Mouse (Mus musculus) adrenal gland, postnatal 0 days (tissue): ENCODE results near the gene Olfr495. TPM values are rescaled to one million over a fixed set of nuclear protein-coding genes. Genes with fewer than 3 reads are reported as not detected.

Experiments
- polyA plus RNA-seq: library from polyadenylated mRNA; unstranded; fragments of >200 nt; fragmentation: Nextera tagmentation; extraction: Ambion mirVana; gene quantifications from 2 replicates; pipeline ENCODE4 v1.2.1, GENCODE M21; 2015

The Olfr495 gene
- polyA plus RNA-seq: not detected in 2 replicates

DNA sequence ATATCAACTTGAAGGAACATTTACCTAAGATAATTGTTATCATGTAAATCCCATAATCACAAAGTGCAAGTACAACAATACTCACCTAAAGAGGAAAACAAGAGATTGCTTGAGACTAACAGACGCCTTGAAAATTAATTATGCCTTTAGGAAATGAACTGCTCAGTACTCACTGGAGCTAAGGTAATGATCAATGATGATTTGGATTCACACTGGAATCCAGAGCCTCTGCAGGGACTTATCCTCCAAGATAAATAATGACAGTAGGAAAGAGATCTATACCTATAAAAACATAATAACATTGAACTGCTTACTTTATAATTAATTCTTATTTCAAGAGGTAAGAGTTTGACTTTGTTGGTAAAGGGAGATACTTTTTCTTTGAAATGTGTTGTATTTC is at the start of gene Olfr495:
Gene Olfr495, plus strand, starts transcription at position 301 of the 400 bp plus-strand sequence.

DNA sequence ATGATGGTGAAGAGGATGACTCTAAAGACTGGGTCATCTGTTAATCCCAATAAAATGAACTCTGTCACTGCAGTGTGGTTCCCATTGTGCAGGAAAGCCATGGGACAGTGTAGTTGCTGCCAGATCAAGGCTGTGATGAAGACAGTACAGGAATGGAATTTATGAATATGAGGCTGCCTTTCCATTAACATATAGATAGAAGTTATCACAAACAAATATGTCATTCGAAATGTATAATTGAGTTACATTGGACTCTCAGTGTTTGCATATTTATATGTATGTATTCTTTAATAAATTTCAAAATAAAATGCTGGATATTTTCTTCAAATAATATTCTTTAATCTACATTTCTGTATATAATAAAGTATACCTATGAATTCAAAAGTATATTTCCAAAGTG is 46.1 kb upstream of the Olfr495 start, which contains the start of gene Olfr493:
Gene Olfr493, minus strand, starts transcription at position 101 of the 400 bp plus-strand sequence.

DNA sequence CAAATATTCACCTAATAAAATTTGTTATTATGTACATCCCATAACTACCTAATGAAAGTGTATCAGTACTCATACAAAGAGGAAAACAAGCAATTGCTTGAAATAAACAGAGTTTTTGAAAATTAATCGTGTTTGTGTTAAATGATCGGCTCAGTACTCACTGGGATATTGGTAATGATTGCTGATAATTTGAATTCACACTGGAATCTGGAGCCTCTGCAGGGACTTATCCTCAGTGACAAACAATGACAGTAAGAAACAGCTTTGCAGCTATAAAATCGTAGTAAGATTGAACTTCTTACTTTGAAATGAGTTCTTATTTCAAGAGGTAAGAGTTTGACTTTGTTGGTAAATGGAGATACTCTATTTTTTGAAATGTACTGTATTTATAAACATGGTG is 27.9 kb upstream of the Olfr495 start, which contains the start of gene Olfr494:
Gene Olfr494, plus strand, starts transcription at position 301 of the 400 bp plus-strand sequence.

GRCm38 (mm10) chr7:108420121-108420520 is 27.2 kb downstream of the Olfr495 start, which contains the start of gene Olfr497:
Olfr497 (plus strand) TSS chr7:108420421.

Other genes with a start within 250 kb of the Olfr495 start
- not detected in 2 replicates for gene Olfr485, start 233.3 kb upstream of the Olfr495 start, polyA plus RNA-seq
- gene Olfr486, start 220.4 kb upstream of the Olfr495 start, polyA plus RNA-seq: not detected in 2 replicates
- not detected in 2 replicates for gene Olfr487, start 178.5 kb upstream of the Olfr495 start, polyA plus RNA-seq
- gene Olfr488, start 134.8 kb upstream of the Olfr495 start, polyA plus RNA-seq: not detected in 2 replicates
- gene Olfr490, start 104.2 kb upstream of the Olfr495 start, polyA plus RNA-seq: not detected in 2 replicates
- gene Olfr491, start 79.7 kb upstream of the Olfr495 start, polyA plus RNA-seq: not detected in 2 replicates
- gene Olfr492, start 69.5 kb upstream of the Olfr495 start, polyA plus RNA-seq: not detected in 2 replicates
- gene Olfr493, start 46.2 kb upstream of the Olfr495 start, polyA plus RNA-seq: not detected in 2 replicates
- gene Olfr494, start 27.8 kb upstream of the Olfr495 start, polyA plus RNA-seq: not detected in 2 replicates
- gene Olfr497, start 27.3 kb downstream of the Olfr495 start, polyA plus RNA-seq: not detected in 2 replicates
- not detected in 2 replicates for gene Olfr498, start 72.2 kb downstream of the Olfr495 start, polyA plus RNA-seq
- not detected in 2 replicates for gene Olfr502, start 131.9 kb downstream of the Olfr495 start, polyA plus RNA-seq
- gene Olfr503, start 151.4 kb downstream of the Olfr495 start, polyA plus RNA-seq: not detected in 2 replicates
- not detected in 2 replicates for gene Olfr504, start 172.6 kb downstream of the Olfr495 start, polyA plus RNA-seq
- gene Olfr506, start 217.6 kb downstream of the Olfr495 start, polyA plus RNA-seq: not detected in 2 replicates
- gene Olfr507, start 228.6 kb downstream of the Olfr495 start, polyA plus RNA-seq: not detected in 2 replicates
- not detected in 2 replicates for gene Olfr508, start 236.8 kb downstream of the Olfr495 start, polyA plus RNA-seq